ENCODE assay signal across 9 mouse cellular contexts in genomic region chr7:49399314-49399713, GRCm38 (mm10).
DNase-seq lines count a peak whose midpoint lies in the region; ATAC-seq and TF ChIP-seq lines count a peak whose summit lies in the region.
"Had no signal": no experiment of that assay in that cellular context is flagged by ENCODE, and none has a peak within 500 bp of the region (broad histone marks: within the 10 kb centered on the region; RNA-seq: fewer than 3 reads in every experiment).

No protein-coding gene starts in this region.

- H3K27me3 ChIP-seq in kidney, embryonic 15.5 days, result no peaks in the 10 kb centered on the region
- H3K27me3 ChIP-seq in liver, embryonic 13.5 days, result no peaks in the 10 kb centered on the region
- H3K27me3 ChIP-seq: embryonic facial prominence, embryonic 15.5 days had no signal

- H3K9ac ChIP-seq in kidney, embryonic 15.5 days, result no peak overlapping the region
- H3K9ac ChIP-seq in liver, embryonic 13.5 days, result no peak overlapping the region
- H3K9ac ChIP-seq: embryonic facial prominence, embryonic 15.5 days had no signal

- no peaks in the 10 kb centered on the region for H3K9me3 ChIP-seq in kidney, embryonic 15.5 days (replicated peaks)
- H3K9me3 ChIP-seq in liver, embryonic 13.5 days (replicated peaks), result no peaks in the 10 kb centered on the region
- H3K9me3 ChIP-seq: embryonic facial prominence, embryonic 15.5 days had no signal

- H3K36me3 ChIP-seq in kidney, embryonic 15.5 days, result no peaks in the 10 kb centered on the region
- H3K36me3 ChIP-seq in liver, embryonic 13.5 days, result no peaks in the 10 kb centered on the region
- H3K36me3 ChIP-seq: embryonic facial prominence, embryonic 15.5 days had no signal

- peak; percentile 44; the same call in 1 of the 2 replicates for ATAC-seq in kidney, embryonic 15.5 days (replicated peaks; ENCODE audit: low FRiP score)
- no peak for ATAC-seq in liver, embryonic 13.5 days (ENCODE audit: low read depth)

- no peak overlapping the region for H3K4me2 ChIP-seq in kidney, embryonic 15.5 days
- H3K4me2 ChIP-seq in liver, embryonic 13.5 days, result peak overlapping the region; percentile 33
- H3K4me2 ChIP-seq: embryonic facial prominence, embryonic 15.5 days had no signal

- no peak overlapping the region for H3K27ac ChIP-seq in gastrocnemius, adult 2 months
- no peak overlapping the region for H3K27ac ChIP-seq in kidney, embryonic 15.5 days
- no peak overlapping the region for H3K27ac ChIP-seq in liver, embryonic 13.5 days
- H3K27ac ChIP-seq: embryonic facial prominence, embryonic 15.5 days had no signal

- 43% methylated on average over 2 of the region's 2 CpGs for WGBS in kidney, embryonic 15.5 days
- WGBS in liver, embryonic 13.5 days (ENCODE audit: insufficient replicate concordance), result 29% methylated on average over 2 of the region's 2 CpGs

- no peak overlapping the region for H3K4me3 ChIP-seq in gastrocnemius, adult 2 months
- no peak overlapping the region for H3K4me3 ChIP-seq in kidney, embryonic 15.5 days (replicated peaks)
- H3K4me3 ChIP-seq in liver, embryonic 13.5 days (replicated peaks), result no peak overlapping the region
- H3K4me3 ChIP-seq: embryonic facial prominence, embryonic 15.5 days had no signal

- DNase-seq in urinary bladder, postnatal 14 days (ENCODE audit: low spot score), result peak; percentile 70
- DNase-seq in urinary bladder, postnatal 10 days (ENCODE audit: low spot score), result no peak
- peak; percentile 72 to 74 for DNase-seq in cerebellum, adult 18-20 months
- DNase-seq in gastrocnemius, adult 2 months, result peak; percentile 57
- DNase-seq in liver, embryonic 13.5 days, result peak; percentile 23
- DNase-seq in natural killer cell, adult 2 months (ENCODE audit: low spot score in 2 of 2), result peak; percentile 25 to 40
- peak; percentile 46 for DNase-seq in telencephalon, adult 2 months (ENCODE audit: low read depth, low spot score)

- TF ChIP-seq CTCF in gastrocnemius, adult 2 months (IDR thresholded peaks at IDR 0.05), result peak; percentile 93

- H3K4me1 ChIP-seq in kidney, embryonic 15.5 days, result no peaks in the 10 kb centered on the region
- peaks cover 13% of the 10 kb centered on the region for H3K4me1 ChIP-seq in liver, embryonic 13.5 days (replicated peaks)

- intact Hi-C loops in gastrocnemius, adult 2 months (cut with DNase I), result loop anchor here (2.0 kb wide), 1 partner anchor 27 kb away; no protein-coding TSS in a partner anchor
